Mouse (Mus musculus) heart, adult 2 months (tissue): ENCODE data around the gene Gm20741. TPM values are rescaled to one million over a fixed set of nuclear protein-coding genes. Genes with fewer than 3 reads are reported as not detected.

Source experiments
- DNase-seq, 2 experiments: peaks; one replicate each; pipeline ENCODE4 v3.0.0; 2021
- H3K27ac ChIP-seq: fragments of 200-600 bp; 2 replicates; pipeline ENCODE4 v1.8.1; 2022
- H3K27me3 ChIP-seq: fragments of 200-500 bp; 2 replicates; pipeline ENCODE4 v1.6.1; 2012; ENCODE audit warnings: mild to moderate bottlenecking, low read length, inconsistent platforms, mixed read lengths; ENCODE audit not compliant: control insufficient read depth, insufficient read depth
- H3K36me3 ChIP-seq: fragments of 200-500 bp; 2 replicates; pipeline ENCODE4 v1.6.1; 2012; ENCODE audit warnings: low read length, inconsistent platforms; ENCODE audit not compliant: control insufficient read depth, insufficient read depth
- H3K4me1 ChIP-seq: fragments of 200-500 bp; 2 replicates; pipeline ENCODE4 v1.6.1; 2011; ENCODE audit warnings: low read length; ENCODE audit not compliant: control insufficient read depth, insufficient read depth
- H3K4me3 ChIP-seq: fragments of 200-600 bp; 2 replicates; pipeline ENCODE4 v1.8.1; 2022
- H3K79me2 ChIP-seq: fragments of 200-500 bp; replicated peaks from 2 replicates; pipeline ENCODE4 v1.6.1; 2012; ENCODE audit warnings: mild to moderate bottlenecking, inconsistent platforms, low read length, moderate library complexity, mixed read lengths; ENCODE audit not compliant: control insufficient read depth, insufficient read depth
- H3K9ac ChIP-seq: fragments of 200-500 bp; 2 replicates; pipeline ENCODE4 v1.6.1; 2012; ENCODE audit warnings: low read depth, mild to moderate bottlenecking, control low read depth, inconsistent platforms, low read length, mixed read lengths
- CTCF ChIP-seq: fragments of 200-600 bp; IDR thresholded peaks from 2 replicates; pipeline ENCODE4 v1.8.1; 2022; ENCODE audit warnings: antibody characterized with exemption, mild to moderate bottlenecking, moderate library complexity
- EP300 ChIP-seq: fragments of 200-500 bp; IDR thresholded peaks from 2 replicates; pipeline ENCODE4 v1.6.1; 2011; ENCODE audit warnings: low read depth, low read length, control low read depth; ENCODE audit not compliant: insufficient read depth
- POLR2A ChIP-seq: fragments of 200-500 bp; IDR thresholded peaks from 2 replicates; pipeline ENCODE4 v1.6.1; 2011; ENCODE audit warnings: mild to moderate bottlenecking, low read depth, low read length, control low read depth; ENCODE audit not compliant: insufficient read depth
- WGBS: fragments of 180-500 bp; shearing (Covaris S2); methylation state at CpG from one replicate; pipeline ENCODE4 v1.1.7; 2018; 5-methylcytosine and 5-hydroxymethylcytosine counted together
- intact Hi-C: fragments of 180-260 bp; cut with DNase I; formaldehyde crosslinking; loops from one replicate; pipeline ENCODE4 v1.15.1; 2025
- long read RNA-seq: library from polyadenylated mRNA; stranded (forward); transcript quantifications from one replicate; pipeline ENCODE4 v2.0.0, GENCODE M21; 2021
- polyA plus RNA-seq: library from polyadenylated mRNA; depleted of rRNA; stranded (reverse); fragments of >200 nt; gene quantifications from 2 replicates; pipeline ENCODE4 v1.2.3, GENCODE M21; 2012; rRNA removed
- total RNA-seq, 2 experiments: library from RNA; stranded (reverse); gene quantifications; 2 replicates each; pipeline ENCODE4 v1.2.3; 2021

Gene Gm20741
- total RNA-seq (not detected), polyA plus RNA-seq (not detected in 2 replicates)
- long read RNA-seq = 0 reads

DNA sequence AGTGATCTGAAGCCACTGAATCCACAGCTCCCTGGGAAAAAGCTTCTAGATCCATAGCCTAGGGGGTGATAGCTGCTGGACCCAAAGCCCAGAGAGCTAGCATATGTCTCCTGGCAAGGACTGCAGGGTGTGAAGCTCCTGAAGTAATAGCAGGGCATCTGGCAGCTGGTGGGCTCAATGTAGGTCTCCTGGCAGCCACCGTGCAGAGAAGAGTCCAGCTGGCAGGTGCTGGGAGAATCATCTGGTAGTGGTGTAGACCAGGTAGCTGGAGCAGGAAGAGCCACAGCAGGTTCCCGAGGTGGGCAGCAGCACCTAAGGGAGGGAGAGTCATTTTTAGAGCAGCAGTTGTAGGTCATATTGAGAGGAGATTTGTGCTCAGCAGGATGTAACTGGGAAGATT lies at the start of gene Gm20741:
Gm20741 (minus strand) TSS at position 394 of the 400 bp plus-strand sequence.
- 65% methylated on average over 2 of the region's 2 CpGs for WGBS
- intact Hi-C loops = no loop called here
- Histone ChIP-seq H3K4me3 (no peak within 1 kb of the TSS), H3K4me1 (no peaks in the 10 kb centered on the region), H3K36me3 (no peaks in the 10 kb centered on the region), H3K9ac (no peak within 1 kb of the TSS), H3K79me2 (no peaks in the 10 kb centered on the region), H3K27me3 (no peaks in the 10 kb centered on the region), H3K27ac (no peak within 1 kb of the TSS)
- DNase-seq = no peak
- TF ChIP-seq EP300 = no peak
- TF ChIP-seq POLR2A = no peak
- TF ChIP-seq CTCF = no peak

DNA sequence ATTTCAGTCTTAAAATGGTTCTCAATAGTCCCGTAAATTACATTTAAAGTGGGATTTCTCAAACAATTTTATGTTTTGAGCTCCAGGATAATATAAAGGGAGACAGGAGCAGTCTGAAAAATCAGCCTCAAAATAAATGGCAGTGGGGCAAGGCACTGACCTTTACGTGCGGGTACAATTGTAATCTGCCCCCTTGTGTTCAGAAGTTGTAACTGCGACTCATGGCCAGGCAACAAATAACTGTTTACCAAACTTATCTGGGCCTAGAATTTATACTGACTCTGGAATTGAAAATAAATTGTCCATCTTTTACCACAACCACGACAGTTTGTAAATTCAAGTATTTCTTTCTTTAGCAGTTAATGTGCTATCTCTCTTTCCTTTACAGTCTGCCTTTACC lies 39.4 kb upstream of the Gm20741 start:
- TF ChIP-seq CTCF = peak; percentile 65
- no peak for TF ChIP-seq EP300
- intact Hi-C loops = no loop called here
- no peak for DNase-seq

DNA sequence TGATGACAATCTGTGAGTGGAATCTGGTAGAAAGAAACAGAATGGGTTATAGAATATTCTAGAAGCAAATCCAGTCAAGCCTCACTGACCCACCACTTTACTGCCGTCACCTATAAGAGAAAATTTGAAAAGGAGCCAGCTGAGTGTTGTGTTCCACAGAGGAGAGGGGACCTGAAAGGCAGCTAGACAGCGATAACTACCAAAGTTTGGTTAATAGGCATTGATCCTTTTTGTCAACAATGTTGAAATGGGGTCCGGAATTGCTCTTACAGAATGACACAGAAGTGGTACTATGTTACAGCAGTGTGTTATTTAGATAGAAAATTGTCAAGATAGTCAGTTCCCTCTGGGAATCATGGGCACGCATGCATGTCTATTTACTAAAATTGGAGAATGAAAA lies 36.5 kb upstream of the Gm20741 start:
- DNase-seq = no peak
- Histone ChIP-seq H3K4me3 (no peak overlapping the region), H3K27ac (no peak overlapping the region), H3K79me2 (no peaks in the 10 kb centered on the region), H3K9ac (no peak overlapping the region), H3K36me3 (no peaks in the 10 kb centered on the region), H3K4me1 (no peaks in the 10 kb centered on the region), H3K27me3 (no peaks in the 10 kb centered on the region)
- intact Hi-C loops = no loop called here
- WGBS = 82% methylated on average over 4 of the region's 4 CpGs
- TF ChIP-seq EP300 = no peak
- TF ChIP-seq CTCF = no peak
- TF ChIP-seq POLR2A = no peak

More for the DNA sequence above, 39.4 kb upstream of the Gm20741 start:
- no peak overlapping the region for H3K27ac ChIP-seq
- no peaks in the 10 kb centered on the region for H3K27me3 ChIP-seq
- H3K79me2 ChIP-seq = no peaks in the 10 kb centered on the region
- no peak overlapping the region for H3K9ac ChIP-seq
- H3K4me1 ChIP-seq = no peaks in the 10 kb centered on the region
- no peak overlapping the region for H3K4me3 ChIP-seq
- H3K36me3 ChIP-seq = no peaks in the 10 kb centered on the region
- WGBS = 14% methylated on average over 5 of the region's 5 CpGs

DNA sequence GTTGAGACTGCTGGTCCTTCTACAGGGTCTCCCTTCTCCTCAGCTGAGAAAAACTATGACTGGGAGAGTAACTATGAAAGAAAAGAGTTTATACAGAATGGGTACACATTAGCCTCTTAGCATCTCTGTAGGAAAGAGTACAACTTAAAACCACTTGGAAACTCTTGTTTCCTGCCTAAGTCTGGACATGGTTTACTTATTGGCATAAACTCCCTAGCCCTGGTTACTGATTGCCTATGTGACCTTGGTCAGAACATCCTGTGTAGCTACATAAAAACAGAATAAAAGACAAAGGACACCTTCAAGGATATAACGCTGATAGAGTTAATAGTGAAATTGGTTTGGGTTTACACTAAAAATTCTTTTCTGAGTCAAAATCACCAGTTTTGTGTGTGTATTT lies 35.3 kb upstream of the Gm20741 start:
- Histone ChIP-seq H3K79me2 (no peaks in the 10 kb centered on the region), H3K4me1 (no peaks in the 10 kb centered on the region), H3K4me3 (no peak overlapping the region), H3K36me3 (no peaks in the 10 kb centered on the region), H3K9ac (no peak overlapping the region), H3K27me3 (no peaks in the 10 kb centered on the region), H3K27ac (no peak overlapping the region)
- TF ChIP-seq POLR2A (no peak), EP300 (no peak), CTCF (no peak)
- intact Hi-C loops = no loop called here
- no peak for DNase-seq
- 88% methylated on average over 1 of the region's 1 CpGs for WGBS

DNA sequence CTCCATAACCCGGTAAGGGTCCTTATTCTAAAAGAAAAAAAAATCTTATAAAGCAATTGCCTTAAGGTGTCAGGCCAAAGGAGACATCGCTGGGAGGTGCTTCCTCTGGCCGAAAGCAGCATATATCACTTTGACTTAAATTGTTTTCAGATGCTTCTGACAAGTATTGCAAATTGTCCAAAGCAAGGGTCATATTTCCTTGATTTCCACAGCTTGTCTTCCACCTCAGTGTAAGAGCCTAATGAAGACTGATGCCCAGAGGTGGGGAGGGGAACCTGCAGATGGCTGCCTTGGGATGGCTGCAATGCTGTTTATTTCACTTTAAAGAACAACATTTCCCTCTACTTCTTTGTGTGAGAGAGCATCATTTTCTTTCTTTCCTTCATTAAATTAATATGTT lies 15.0 kb upstream of the Gm20741 start:
- intact Hi-C loops = no loop called here
- no peak for DNase-seq
- no peaks in the 10 kb centered on the region for H3K36me3 ChIP-seq
- H3K27me3 ChIP-seq = no peaks in the 10 kb centered on the region
- H3K79me2 ChIP-seq = no peaks in the 10 kb centered on the region
- no peak overlapping the region for H3K27ac ChIP-seq
- TF ChIP-seq CTCF = no peak
- no peak for TF ChIP-seq POLR2A
- no peak for TF ChIP-seq EP300
- WGBS = 73% methylated on average over 3 of the region's 3 CpGs
- H3K4me1 ChIP-seq = no peaks in the 10 kb centered on the region
- no peak overlapping the region for H3K9ac ChIP-seq
- no peak overlapping the region for H3K4me3 ChIP-seq

DNA sequence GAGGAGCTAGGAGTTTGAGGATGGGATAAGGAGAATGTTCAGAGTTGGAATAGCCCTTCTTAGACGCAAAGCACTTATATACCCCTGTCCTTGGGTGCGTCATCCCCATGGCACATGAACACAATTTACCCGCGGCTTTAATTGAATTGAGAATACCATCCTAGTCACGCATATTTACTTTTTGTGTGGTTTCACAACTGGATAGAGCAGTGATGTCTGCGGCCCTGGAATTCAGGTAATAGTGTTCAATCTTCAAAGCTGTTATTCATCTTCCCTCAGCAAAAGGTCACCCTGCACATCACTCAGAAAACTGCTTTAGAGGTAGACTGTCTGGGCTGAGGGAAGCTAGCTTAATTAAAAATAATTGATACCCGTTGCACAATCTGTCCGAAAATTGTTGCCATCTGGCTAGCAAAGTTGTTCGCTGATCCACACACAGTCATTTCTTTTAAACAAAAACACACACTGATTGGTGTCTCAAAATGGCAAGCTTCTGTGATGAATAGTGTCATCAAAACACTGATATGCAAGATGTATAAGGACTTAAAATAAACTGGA lies 14.2 kb upstream of the Gm20741 start, which contains the start of gene Krtap14:
Krtap14 (minus strand) TSS at position 51 of the 558 bp plus-strand sequence.
- no peak within 1 kb of the TSS for H3K4me3 ChIP-seq
- 89% methylated on average over 9 of the region's 9 CpGs for WGBS

More for the DNA sequence above, 14.2 kb upstream of the Gm20741 start, which contains the start of gene Krtap14:
- no peaks in the 10 kb centered on the region for H3K79me2 ChIP-seq
- H3K9ac ChIP-seq = no peak within 1 kb of the TSS
- no peak for TF ChIP-seq EP300
- TF ChIP-seq POLR2A = no peak
- TF ChIP-seq CTCF = no peak
- intact Hi-C loops = no loop called here
- H3K36me3 ChIP-seq = no peaks in the 10 kb centered on the region
- H3K4me1 ChIP-seq = no peaks in the 10 kb centered on the region
- H3K27ac ChIP-seq = no peak within 1 kb of the TSS
- DNase-seq = no peak
- no peaks in the 10 kb centered on the region for H3K27me3 ChIP-seq
